Mouse (Mus musculus): ENCODE data around the gene Oasl2.

DNA sequence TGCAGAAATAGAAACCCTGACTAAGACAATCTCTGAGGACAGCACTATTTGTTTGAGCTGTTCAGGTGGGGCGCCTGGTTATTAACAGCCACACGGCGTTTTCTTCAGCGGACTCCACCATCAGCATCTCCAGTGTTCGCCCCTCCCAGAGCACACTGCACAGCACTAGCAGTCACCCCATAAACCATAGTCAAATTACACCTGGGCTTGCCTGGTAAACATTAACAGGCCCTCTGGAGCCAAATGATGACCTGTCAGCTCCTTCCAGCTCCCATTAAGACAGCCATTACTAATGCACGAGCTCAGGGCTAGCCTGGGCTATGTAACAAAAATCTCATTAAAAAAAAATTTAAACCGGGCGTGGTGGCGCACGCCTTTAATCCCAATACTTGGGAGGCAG lies 48.3 kb downstream of the Oasl2 start:
- TF ChIP-seq CTCF (IDR thresholded peaks at IDR 0.05; ENCODE audit: extremely low read depth, insufficient read length, insufficient replicate concordance, low read depth, low read length), result no peak
- no peak for TF ChIP-seq POLR2A (IDR thresholded peaks at IDR 0.05; ENCODE audit: low read depth, low read length)

Measured in small intestine, adult 2 months (tissue).